Mouse (Mus musculus) frontal cortex, adult 2 months (tissue): Measurements from ENCODE around the gene Tle1. TPM values are rescaled to one million over a fixed set of nuclear protein-coding genes. Genes with fewer than 3 reads are reported as not detected.

Experiments used
- DNase-seq, 2 experiments: peaks; one replicate each; pipeline ENCODE4 v3.0.0; 2022; ENCODE audit warnings: low spot score in 1 of 2; ENCODE audit errors: extremely low spot score in 1 of 2
- polyA plus RNA-seq: library from polyadenylated mRNA; depleted of rRNA; stranded (reverse); fragments of >200 nt; gene quantifications from 2 replicates; pipeline ENCODE4 v1.2.3, GENCODE M21; 2012; rRNA removed

Tle1 gene
- 44.0 TPM in 2 replicates for polyA plus RNA-seq

- DNase-seq = peak; percentile 98 to 99
These were observed at the start of gene Tle1 for GRCm38 (mm10) chr4:72200559-72201409. Gene Tle1 (minus strand): TSS chr4:72200919.

- peak in 1 of 2 experiments; percentile 7 for DNase-seq
These were observed 33.0 kb upstream of the Tle1 start for GRCm38 (mm10) chr4:72233584-72234219.

- DNase-seq = no peak
These were observed 31.5 kb upstream of the Tle1 start for GRCm38 (mm10) chr4:72232206-72232605.

- no peak for DNase-seq
These were observed 30.1 kb upstream of the Tle1 start for GRCm38 (mm10) chr4:72230832-72231231.

GRCm38 (mm10) chr4:72221629-72222028 is 20.9 kb upstream of the Tle1 start:
- no peak for DNase-seq

- DNase-seq = no peak
These were observed 3.8 kb upstream of the Tle1 start for GRCm38 (mm10) chr4:72204420-72205045.

GRCm38 (mm10) chr4:72201521-72201991 is 837 bp upstream of the Tle1 start:
- peak; percentile 20 to 32 for DNase-seq

- DNase-seq = peak; percentile 8 to 30
These were observed 854 bp downstream of the Tle1 start for GRCm38 (mm10) chr4:72199571-72200558.

- peak; percentile 78 to 85 for DNase-seq
These were observed 1.8 kb downstream of the Tle1 start for GRCm38 (mm10) chr4:72198877-72199411.

GRCm38 (mm10) chr4:72197888-72198605 is 2.7 kb downstream of the Tle1 start:
- peak; percentile 7 to 57 for DNase-seq

GRCm38 (mm10) chr4:72195116-72195835 is 5.4 kb downstream of the Tle1 start:
- no peak for DNase-seq

- DNase-seq = no peak
These were observed 7.4 kb downstream of the Tle1 start for GRCm38 (mm10) chr4:72193276-72193675.

- DNase-seq = no peak
These were observed 16.2 kb downstream of the Tle1 start for GRCm38 (mm10) chr4:72184476-72184875.

- no peak for DNase-seq
These were observed 18.3 kb downstream of the Tle1 start for GRCm38 (mm10) chr4:72182343-72182988.

GRCm38 (mm10) chr4:72175943-72176342 is 24.8 kb downstream of the Tle1 start:
- no peak for DNase-seq

- DNase-seq = no peak
These were observed 32.5 kb downstream of the Tle1 start for GRCm38 (mm10) chr4:72168267-72168666.

- no peak for DNase-seq
These were observed 32.9 kb downstream of the Tle1 start for GRCm38 (mm10) chr4:72167761-72168229.

GRCm38 (mm10) chr4:72167171-72167570 is 33.5 kb downstream of the Tle1 start:
- no peak for DNase-seq
